In genomic region chr7:27604661-27605348, GRCm38 (mm10) we compare ENCODE assay signal across 10 mouse cellular contexts. TPM values are rescaled to one million over a fixed set of nuclear protein-coding genes. Genes with fewer than 3 reads are reported as not detected.
DNase-seq lines count a peak whose midpoint lies in the region; ATAC-seq and TF ChIP-seq lines count a peak whose summit lies in the region.
"Had no signal": no experiment of that assay in that cellular context is flagged by ENCODE, and none has a peak within 500 bp of the region (broad histone marks: within the 10 kb centered on the region; RNA-seq: fewer than 3 reads in every experiment).

No protein-coding gene starts in this region.

- intact Hi-C loops in gastrocnemius, adult 2 months (cut with DNase I): loop anchor here (1.0 to 5.0 kb wide), 2 partner anchors 13 to 43 kb away; no protein-coding TSS in a partner anchor
- intact Hi-C loops in gastrocnemius, postnatal 14 days (cut with DNase I; ENCODE audit: low total_unique reads): no loop called here

- DNase-seq in gastrocnemius, adult 2 months: no peak
- no peak for DNase-seq in gastrocnemius, postnatal 14 days
- DNase-seq in liver, embryonic 13.5 days: no peak
- no peak for DNase-seq in liver
- peak; percentile 62 to 64 for DNase-seq in cerebellum, postnatal 36 days
- no peak for DNase-seq in B cell, adult 2 months
- no peak for DNase-seq in kidney, postnatal 36 days

- TF ChIP-seq POLR2A in myocyte (IDR thresholded peaks at IDR 0.05; ENCODE audit: insufficient read length, low read depth): no peak

- H3K79me2 ChIP-seq in myocyte (ENCODE audit: control insufficient read depth, insufficient read depth): peaks cover 71% of the 10 kb centered on the region

- H3K36me3 ChIP-seq in liver, embryonic 13.5 days: peaks cover 27% of the 10 kb centered on the region
- peaks cover 5% of the 10 kb centered on the region for H3K36me3 ChIP-seq in myocyte (ENCODE audit: control insufficient read depth, insufficient read depth)

- 48% methylated on average over 5 of the region's 5 CpGs for WGBS in liver, embryonic 13.5 days (ENCODE audit: insufficient replicate concordance)

- H3K9ac ChIP-seq in liver, embryonic 13.5 days: no peak overlapping the region

- H3K27me3 ChIP-seq in liver, embryonic 13.5 days: no peaks in the 10 kb centered on the region
- no peaks in the 10 kb centered on the region for H3K27me3 ChIP-seq in myocyte (ENCODE audit: control insufficient read depth, insufficient read depth, insufficient read length)

- H3K4me2 ChIP-seq in liver, embryonic 13.5 days: no peak overlapping the region
- peak overlapping the region; percentile 86 for H3K4me2 ChIP-seq in myocyte (ENCODE audit: low read depth)

- H3K9me3 ChIP-seq in liver, embryonic 13.5 days (replicated peaks): no peaks in the 10 kb centered on the region

- peaks cover 98% of the 10 kb centered on the region for H3K4me1 ChIP-seq in liver, embryonic 13.5 days (replicated peaks)

- no peak for ATAC-seq in liver, embryonic 13.5 days (ENCODE audit: low read depth)

- peak overlapping the region; percentile 94 for H3K27ac ChIP-seq in gastrocnemius, adult 2 months
- 0 out of 2 replicates have a peak overlapping the region, but pooled peaks have one; percentile 42 for H3K27ac ChIP-seq in liver, embryonic 13.5 days

- H3K4me3 ChIP-seq in gastrocnemius, adult 2 months: 0 out of 2 replicates have a peak overlapping the region, but pooled peaks have one; percentile 9
- no peak overlapping the region for H3K4me3 ChIP-seq in liver, embryonic 13.5 days (replicated peaks)
- H3K4me3 ChIP-seq in myocyte: peak overlapping the region; percentile 9
- H3K4me3 ChIP-seq: erythroblast, embryonic 14.5 days had no signal

- no peak overlapping the region for H3ac ChIP-seq in myocyte (ENCODE audit: control insufficient read depth, insufficient read length)

- no peak for TF ChIP-seq CTCF in gastrocnemius, adult 2 months (IDR thresholded peaks at IDR 0.05)

TF ChIP-seq in myocyte, 11 proteins besides CTCF, POLR2A, EP300 and RAD21:
- TF ChIP-seq MAX (IDR thresholded peaks at IDR 0.05; ENCODE audit: low read depth) (no peak), POLR2AphosphoS2 (IDR thresholded peaks at IDR 0.05; ENCODE audit: insufficient read length, low read depth) (no peak), MYOD1 (IDR thresholded peaks at IDR 0.05; ENCODE audit: control insufficient read depth in 1 of 3, insufficient read length in 2 of 3, low read depth in 2 of 3) (peak in 2 of 3 experiments; percentile 64 to 69), TCF12 (IDR thresholded peaks at IDR 0.05; ENCODE audit: insufficient read depth, poor library complexity, severe bottlenecking) (no peak), USF1 (IDR thresholded peaks at IDR 0.05; ENCODE audit: low read depth) (no peak), E2F4 (IDR thresholded peaks at IDR 0.05; ENCODE audit: insufficient read depth) (no peak), SRF (IDR thresholded peaks at IDR 0.05; ENCODE audit: control insufficient read depth, insufficient read length, low read depth) (no peak), TCF3 (IDR thresholded peaks at IDR 0.05; ENCODE audit: insufficient read length, low read depth) (no peak), REST (IDR thresholded peaks at IDR 0.05; ENCODE audit: insufficient read depth, insufficient read length) (no peak), MYOG (IDR thresholded peaks at IDR 0.05; ENCODE audit: control insufficient read depth in 1 of 3, insufficient read depth in 1 of 3, insufficient read length in 2 of 3, low read depth in 2 of 3) (peak in 2 of 3 experiments; percentile 17 to 70), CEBPB (IDR thresholded peaks at IDR 0.05; ENCODE audit: insufficient read depth, poor library complexity, severe bottlenecking) (no peak)

RNA-seq across cellular contexts. Expression of gene Akt2, which starts 13.5 kb away (rescaled TPM):
- total RNA-seq in gastrocnemius, adult 2 months (2021): 100 to 1,000 TPM; 194 to 199 TPM
- total RNA-seq in gastrocnemius, postnatal 14 days (2021): 100 to 1,000 TPM; 109 to 114 TPM
- 29.6 and 32.3 TPM in 2 replicates for polyA plus RNA-seq in liver, embryonic 13.5 days (2015; fragmentation: Nextera tagmentation; extraction: Ambion mirVana)
- polyA plus RNA-seq in myocyte (2012; fragmentation: generic; extraction: Trizol): 343 TPM

RNA-seq across cellular contexts. Expression of gene Ttc9b, which starts 48.9 kb away (rescaled TPM):
- total RNA-seq in gastrocnemius, adult 2 months (2021): not detected
- not detected for total RNA-seq in gastrocnemius, postnatal 14 days (2021)
- 0.05 TPM in 1 of 2 replicates, not detected in the other for polyA plus RNA-seq in liver, embryonic 13.5 days (2015; fragmentation: Nextera tagmentation; extraction: Ambion mirVana)
- polyA plus RNA-seq in myocyte (2012; fragmentation: generic; extraction: Trizol): 0.20 TPM
- polyA plus RNA-seq: erythroblast, embryonic 14.5 days; liver, embryonic 16.5 days had no signal

RNA-seq across cellular contexts. Expression of gene 2310022A10Rik, which starts 51.8 kb away (rescaled TPM):
- total RNA-seq in gastrocnemius, adult 2 months (2021): 100 to 1,000 TPM; 107 to 123 TPM
- 100 to 1,000 TPM; 103 to 114 TPM for total RNA-seq in gastrocnemius, postnatal 14 days (2021)
- 19.7 and 22.8 TPM in 2 replicates for polyA plus RNA-seq in liver, embryonic 13.5 days (2015; fragmentation: Nextera tagmentation; extraction: Ambion mirVana)
- 35.5 TPM for polyA plus RNA-seq in myocyte (2012; fragmentation: generic; extraction: Trizol)

RNA-seq across cellular contexts. Expression of gene Pld3, which starts 51.8 kb away (rescaled TPM):
- total RNA-seq in gastrocnemius, adult 2 months (2021): 10 to 100 TPM; 14.5 to 17.2 TPM
- total RNA-seq in gastrocnemius, postnatal 14 days (2021): 10 to 100 TPM; 23.1 to 27.8 TPM
- polyA plus RNA-seq in liver, embryonic 13.5 days (2015; fragmentation: Nextera tagmentation; extraction: Ambion mirVana): 53.8 and 58.5 TPM in 2 replicates
- 132 TPM for polyA plus RNA-seq in myocyte (2012; fragmentation: generic; extraction: Trizol)

Comparison
In these comparisons a context has a peak if more than half of its experiments do, and no peak if none do; other contexts are left out.
1. DNase-seq: peak in cerebellum, postnatal 36 days (2 of 2); none in gastrocnemius, adult 2 months (single experiment), gastrocnemius, postnatal 14 days (single experiment), liver, embryonic 13.5 days (single experiment), liver (single experiment), B cell, adult 2 months (0 of 2) and kidney, postnatal 36 days (0 of 2).